Mouse (Mus musculus) kidney, adult 2 months (tissue): ENCODE measurements around the gene Lyve1. TPM values are rescaled to one million over a fixed set of nuclear protein-coding genes. Genes with fewer than 3 reads are reported as not detected.

Experiments
- DNase-seq: peaks from one replicate; pipeline ENCODE4 v3.0.0; 2021
- H3K27ac ChIP-seq: fragments of 200-500 bp; 2 replicates; pipeline ENCODE4 v1.5.1; 2012; ENCODE audit warnings: low read depth, low read length, control low read depth, inconsistent platforms; ENCODE audit not compliant: insufficient read depth
- H3K27me3 ChIP-seq: fragments of 200-500 bp; replicated peaks from 2 replicates; pipeline ENCODE4 v1.6.1; 2012; ENCODE audit warnings: mild to moderate bottlenecking, moderate library complexity, low read length, inconsistent platforms; ENCODE audit not compliant: control insufficient read depth, insufficient read depth
- H3K36me3 ChIP-seq: fragments of 200-500 bp; 2 replicates; pipeline ENCODE4 v1.6.1; 2012; ENCODE audit warnings: mild to moderate bottlenecking, moderate library complexity, low read length, inconsistent platforms; ENCODE audit not compliant: control insufficient read depth, insufficient read depth
- H3K4me1 ChIP-seq: fragments of 200-500 bp; 2 replicates; pipeline ENCODE4 v1.6.1; 2011; ENCODE audit warnings: low read length; ENCODE audit not compliant: control insufficient read depth, insufficient read depth
- H3K4me3 ChIP-seq: fragments of 200-500 bp; 2 replicates; pipeline ENCODE4 v1.5.1; 2011; ENCODE audit warnings: mild to moderate bottlenecking, low read depth, low read length, control low read depth; ENCODE audit not compliant: insufficient read depth
- CTCF ChIP-seq: fragments of 200-500 bp; conservative IDR thresholded peaks from 2 replicates; pipeline ENCODE4 v1.5.1; 2011; ENCODE audit warnings: low read depth, mild to moderate bottlenecking, control low read depth, low read length, moderate library complexity, mixed read lengths; ENCODE audit not compliant: insufficient read depth, insufficient read length
- POLR2A ChIP-seq: fragments of 200-500 bp; IDR thresholded peaks from one replicate; pipeline ENCODE4 v1.6.1; 2011; ENCODE audit warnings: low read depth, low read length, control low read depth
- WGBS: fragments of 180-500 bp; shearing (Covaris S2); methylation state at CpG from one replicate; pipeline ENCODE4 v1.1.7; 2018; 5-methylcytosine and 5-hydroxymethylcytosine counted together
- polyA plus RNA-seq: library from polyadenylated mRNA; depleted of rRNA; stranded (reverse); fragments of >200 nt; gene quantifications from 2 replicates; pipeline ENCODE4 v1.2.3, GENCODE M21; 2012

Lyve1 gene
- polyA plus RNA-seq, 1 experiment = 6.6 TPM

- Histone ChIP-seq H3K36me3 (no peaks in the 10 kb centered on the region), H3K27me3 (no peaks in the 10 kb centered on the region), H3K4me1 (no peaks in the 10 kb centered on the region), H3K27ac (no peak overlapping the region), H3K4me3 (no peak overlapping the region)
- DNase-seq = no peak
- WGBS = 51% methylated on average over 5 of the region's 5 CpGs
- no peak for TF ChIP-seq POLR2A
- TF ChIP-seq CTCF = 0 out of 2 replicates have a peak, but pooled peaks have one; percentile 14
These were observed 42.0 kb downstream of the Lyve1 start for GRCm38 (mm10) chr7:110821068-110821467.

- Histone ChIP-seq H3K4me1 (no peaks in the 10 kb centered on the region), H3K4me3 (no peak overlapping the region), H3K36me3 (no peaks in the 10 kb centered on the region), H3K27me3 (no peaks in the 10 kb centered on the region), H3K27ac (no peak overlapping the region)
- no peak for DNase-seq
- no peak for TF ChIP-seq POLR2A
- no peak for TF ChIP-seq CTCF
- 79% methylated on average over 11 of the region's 11 CpGs for WGBS
These were observed 44.2 kb downstream of the Lyve1 start for GRCm38 (mm10) chr7:110818787-110819350.

- Histone ChIP-seq H3K27ac (no peak overlapping the region), H3K4me3 (no peak overlapping the region), H3K27me3 (no peaks in the 10 kb centered on the region), H3K4me1 (no peaks in the 10 kb centered on the region), H3K36me3 (no peaks in the 10 kb centered on the region)
- DNase-seq = peak; percentile 52
- no peak for TF ChIP-seq POLR2A
- no peak for TF ChIP-seq CTCF
- WGBS = 46% methylated on average over 6 of the region's 6 CpGs
These were observed 44.8 kb downstream of the Lyve1 start for GRCm38 (mm10) chr7:110818206-110818605.

GRCm38 (mm10) chr7:110816037-110816436 lies 47.0 kb downstream of the Lyve1 start:
- Histone ChIP-seq H3K4me1 (no peaks in the 10 kb centered on the region), H3K4me3 (no peak overlapping the region), H3K27me3 (no peaks in the 10 kb centered on the region), H3K27ac (no peak overlapping the region), H3K36me3 (no peaks in the 10 kb centered on the region)
- DNase-seq = peak; percentile 62
- WGBS = 67% methylated on average over 5 of the region's 5 CpGs
- no peak for TF ChIP-seq POLR2A
- TF ChIP-seq CTCF = peak; percentile 69

- no peak overlapping the region for H3K4me3 ChIP-seq
- DNase-seq = no peak
- H3K27ac ChIP-seq = no peak overlapping the region
- WGBS = 98% methylated on average over 1 of the region's 1 CpGs
- no peaks in the 10 kb centered on the region for H3K4me1 ChIP-seq
- H3K27me3 ChIP-seq = no peaks in the 10 kb centered on the region
- H3K36me3 ChIP-seq = no peaks in the 10 kb centered on the region
- no peak for TF ChIP-seq POLR2A
- no peak for TF ChIP-seq CTCF
These were observed 49.1 kb downstream of the Lyve1 start for GRCm38 (mm10) chr7:110813983-110814382.

- 80% methylated on average over 5 of the region's 5 CpGs for WGBS
- Histone ChIP-seq H3K4me1 (no peaks in the 10 kb centered on the region), H3K4me3 (no peak overlapping the region), H3K27ac (no peak overlapping the region), H3K27me3 (no peaks in the 10 kb centered on the region), H3K36me3 (no peaks in the 10 kb centered on the region)
- no peak for DNase-seq
- TF ChIP-seq POLR2A (no peak), CTCF (no peak)
These were observed 51.5 kb downstream of the Lyve1 start for GRCm38 (mm10) chr7:110811529-110811928.

- Histone ChIP-seq H3K27me3 (no peaks in the 10 kb centered on the region), H3K36me3 (no peaks in the 10 kb centered on the region), H3K27ac (no peak overlapping the region), H3K4me3 (no peak overlapping the region), H3K4me1 (no peaks in the 10 kb centered on the region)
- TF ChIP-seq POLR2A (no peak), CTCF (no peak)
- WGBS = 92% methylated on average over 8 of the region's 8 CpGs
- no peak for DNase-seq
These were observed 52.0 kb downstream of the Lyve1 start for GRCm38 (mm10) chr7:110810995-110811394.
